Mouse (Mus musculus) hindlimb bud, embryonic 11.5 days (tissue): ENCODE data around the gene Smg7.
"Not testable (repeated sequence)": the region's sequence is repeated elsewhere in the genome, so short reads cannot be mapped to it uniquely, and the experiment has no call there.

ENCODE experiments used
- DNase-seq: peaks from one replicate; pipeline ENCODE4 v3.0.0-alpha.2; 2012; ENCODE audit warnings: low read depth, low spot score; ENCODE audit errors: extremely low spot score

Smg7 gene

DNA sequence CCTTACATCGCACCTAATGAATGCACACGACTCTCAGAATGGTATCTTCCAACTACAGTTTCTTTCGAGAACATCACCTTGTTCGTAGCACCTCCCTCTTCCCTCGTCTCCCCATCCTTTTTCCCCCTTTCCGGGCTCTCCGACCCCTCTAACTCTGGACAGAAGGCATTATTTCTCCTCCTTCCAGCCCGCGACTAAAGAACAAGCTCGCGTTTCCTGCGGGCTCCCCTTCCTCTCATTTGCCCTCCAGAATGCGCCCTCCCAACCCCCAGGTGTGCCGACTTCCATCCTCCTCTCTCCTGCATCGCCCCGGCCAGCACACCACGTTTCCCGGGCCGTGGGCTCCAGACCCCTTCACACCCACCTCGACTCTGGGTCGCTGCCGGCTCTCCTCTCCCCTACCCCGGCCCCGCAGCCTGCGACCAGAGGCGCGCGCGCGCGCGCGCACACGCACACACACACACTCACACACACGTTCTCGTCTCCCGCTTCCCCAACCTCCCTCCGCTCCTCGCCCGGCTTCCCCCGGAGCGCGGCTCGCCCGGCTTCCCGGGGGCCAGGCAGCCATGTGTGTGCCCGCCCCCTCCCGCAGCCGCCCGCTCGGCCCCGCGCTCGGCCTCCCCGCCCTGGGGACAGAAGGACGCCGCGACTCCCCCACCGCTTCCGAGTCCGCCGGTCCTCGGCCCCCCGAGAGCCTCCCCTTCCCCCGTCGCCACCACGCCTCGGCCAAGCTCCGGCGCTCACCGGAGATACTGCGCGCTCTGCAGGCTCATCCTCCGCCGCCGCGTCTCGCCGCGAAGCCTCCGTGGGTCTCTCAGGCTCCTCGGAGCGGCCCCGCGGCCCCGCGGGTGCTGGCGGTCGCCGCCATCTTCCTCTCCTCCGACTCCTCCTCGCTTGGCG is at the start of gene Smg7:
Gene Smg7, minus strand, starts transcription at position 882 of the 900 bp plus-strand sequence.
- DNase-seq, result no peak

DNA sequence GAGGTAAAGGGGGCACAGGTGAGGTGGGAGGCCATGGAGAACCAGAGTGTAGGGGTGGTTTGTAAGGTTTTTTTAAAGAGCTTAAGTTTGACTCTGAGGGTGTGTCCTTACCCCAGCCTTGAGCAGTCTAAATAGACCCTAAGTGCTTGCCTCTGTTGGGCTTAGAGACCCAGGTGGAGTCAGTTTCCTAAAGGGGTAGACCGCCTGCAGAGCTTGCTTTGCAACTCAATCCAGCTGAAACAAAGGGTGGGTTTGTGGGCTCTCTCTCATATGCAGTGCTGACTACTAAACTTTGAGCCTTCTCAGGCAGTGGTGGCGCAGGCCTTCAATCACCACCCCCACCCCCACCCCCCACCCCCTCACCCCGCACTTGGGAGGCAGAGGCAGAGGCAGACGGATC is 40.5 kb upstream of the Smg7 start:
- no peak for DNase-seq

DNA sequence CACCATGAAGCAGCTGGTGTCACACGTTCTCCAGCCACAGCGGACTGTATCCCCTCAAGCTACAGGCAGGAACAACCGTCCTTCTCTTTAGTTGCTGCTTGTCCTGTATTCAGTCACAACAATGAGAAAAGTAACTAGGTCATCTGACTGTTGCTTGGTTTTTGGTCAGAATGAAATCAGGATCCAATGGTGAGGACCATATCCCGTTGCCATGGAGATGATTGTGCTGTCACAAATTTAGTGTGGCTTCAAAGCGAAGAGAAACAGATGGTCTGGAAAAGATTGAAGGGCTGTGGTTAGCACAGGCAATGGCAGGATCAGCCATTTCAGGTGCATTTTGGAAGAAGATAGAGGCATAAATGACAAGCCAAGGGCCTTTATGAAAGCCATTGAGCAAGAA is 33.9 kb upstream of the Smg7 start:
- DNase-seq, result no peak

DNA sequence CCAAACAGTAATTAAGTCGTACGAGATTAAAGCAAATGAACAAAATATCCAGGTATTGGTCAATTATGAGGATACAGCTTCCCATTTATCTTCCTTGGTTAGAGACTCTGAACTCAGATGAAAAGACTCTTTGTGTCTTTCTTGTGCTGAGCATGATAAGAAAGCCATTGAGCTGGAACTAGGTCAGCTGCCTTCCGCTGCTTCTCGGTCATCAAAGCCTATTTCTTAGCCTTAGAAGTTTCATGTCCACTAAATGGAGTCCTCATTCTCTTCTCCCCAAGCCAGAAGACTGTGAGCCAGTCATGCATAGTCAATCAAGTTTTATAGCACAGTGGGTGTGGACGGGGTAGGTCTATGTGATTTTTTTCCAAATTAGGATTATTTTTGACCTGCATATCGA is 33.0 kb upstream of the Smg7 start:
- no peak for DNase-seq

DNA sequence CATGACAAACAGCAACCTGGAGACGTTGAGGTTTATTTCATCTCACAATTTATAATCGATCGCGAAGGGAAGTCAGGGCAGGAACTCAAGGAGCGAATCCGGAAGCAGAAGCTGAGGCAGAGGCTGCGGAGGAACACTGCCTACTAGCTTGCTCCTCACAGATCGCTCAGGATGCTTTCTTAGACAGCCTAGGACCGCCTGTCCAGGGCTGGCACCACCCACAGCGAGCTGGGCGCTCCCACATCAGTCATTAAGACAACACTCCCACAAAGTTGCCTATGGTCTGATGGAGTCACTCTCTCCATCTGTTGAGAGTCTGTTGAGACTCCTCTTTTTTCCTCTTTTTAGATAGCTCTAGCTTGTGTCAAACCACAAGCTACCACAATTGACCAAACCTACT is 31.5 kb upstream of the Smg7 start:
- no peak for DNase-seq

DNA sequence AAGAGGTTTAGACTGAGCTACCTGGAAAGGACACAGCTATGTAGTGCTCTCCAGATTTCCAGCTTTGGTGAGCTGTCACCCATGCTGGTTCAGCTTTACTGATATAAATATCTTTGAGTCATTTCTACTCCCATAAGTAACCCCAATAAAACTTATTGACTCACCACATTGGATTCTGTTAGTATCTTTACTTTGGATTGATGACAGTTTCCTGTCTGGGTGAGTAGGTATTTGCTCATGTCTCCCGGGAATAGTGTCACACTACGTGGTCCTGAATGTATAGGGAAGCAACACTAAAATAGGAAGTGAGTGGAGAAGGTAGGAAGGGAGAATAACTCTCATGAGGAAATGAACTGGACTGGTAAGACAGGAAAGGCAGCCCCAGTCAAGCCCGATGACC is 19.3 kb upstream of the Smg7 start:
- no peak for DNase-seq

DNA sequence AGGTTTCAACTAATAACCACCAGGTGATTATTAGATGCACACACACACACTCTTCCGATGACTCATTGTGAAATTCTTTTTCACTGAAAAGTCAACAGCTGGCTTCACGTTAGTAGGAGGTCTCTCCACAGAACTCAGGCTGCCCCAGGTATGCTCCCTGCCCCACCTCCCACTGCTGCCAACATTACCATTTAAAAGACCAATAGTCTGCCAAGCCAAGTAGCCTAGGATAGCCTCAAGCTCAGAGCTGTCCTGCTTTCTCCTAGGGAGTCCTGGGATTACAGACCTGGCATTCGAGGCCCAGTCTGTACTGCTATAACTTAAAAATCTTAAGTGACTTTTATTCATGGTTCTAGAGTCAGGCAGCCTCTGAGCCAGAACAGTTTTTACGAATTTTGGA is 15.2 kb upstream of the Smg7 start:
- no peak for DNase-seq

DNA sequence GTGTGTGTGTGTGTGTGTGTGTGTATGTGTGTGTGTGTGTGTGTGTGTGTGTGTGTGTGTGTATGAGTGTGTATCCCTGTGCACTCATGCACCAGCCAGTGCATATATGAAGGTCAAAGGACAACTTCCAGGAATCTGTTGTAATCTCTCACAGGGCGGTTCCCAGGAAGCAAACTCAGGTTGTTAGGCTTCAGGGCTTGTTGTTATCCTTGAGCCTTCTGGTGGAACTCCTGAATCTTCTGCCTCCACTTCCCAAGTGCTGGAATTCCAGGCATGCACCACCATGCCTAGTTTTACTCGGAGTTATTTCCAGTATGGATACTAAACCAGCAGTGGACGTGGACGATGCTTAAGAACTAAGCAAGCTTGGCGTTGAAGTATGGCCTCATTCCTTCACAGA is 14.5 kb upstream of the Smg7 start:
- no peak for DNase-seq

DNA sequence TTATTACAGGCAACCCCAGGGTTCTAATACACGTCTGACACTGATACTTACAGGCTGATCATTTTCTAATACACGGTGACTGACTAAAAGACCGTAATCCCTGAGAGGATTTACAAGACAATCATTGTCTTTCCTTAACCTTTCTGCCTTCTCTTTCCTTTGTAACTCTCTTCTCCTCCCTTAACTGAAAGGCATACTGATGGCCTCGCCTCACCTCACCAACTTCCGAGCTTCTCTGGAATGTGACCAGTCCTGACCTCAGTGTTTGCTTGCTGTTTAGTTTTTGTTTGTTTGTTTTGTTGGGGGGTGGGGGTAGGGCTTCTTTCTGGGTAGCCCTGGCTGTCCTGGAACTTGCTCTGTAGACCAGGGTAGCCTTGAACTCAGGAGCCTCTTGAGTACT is 13.3 kb upstream of the Smg7 start:
- DNase-seq, result no peak

DNA sequence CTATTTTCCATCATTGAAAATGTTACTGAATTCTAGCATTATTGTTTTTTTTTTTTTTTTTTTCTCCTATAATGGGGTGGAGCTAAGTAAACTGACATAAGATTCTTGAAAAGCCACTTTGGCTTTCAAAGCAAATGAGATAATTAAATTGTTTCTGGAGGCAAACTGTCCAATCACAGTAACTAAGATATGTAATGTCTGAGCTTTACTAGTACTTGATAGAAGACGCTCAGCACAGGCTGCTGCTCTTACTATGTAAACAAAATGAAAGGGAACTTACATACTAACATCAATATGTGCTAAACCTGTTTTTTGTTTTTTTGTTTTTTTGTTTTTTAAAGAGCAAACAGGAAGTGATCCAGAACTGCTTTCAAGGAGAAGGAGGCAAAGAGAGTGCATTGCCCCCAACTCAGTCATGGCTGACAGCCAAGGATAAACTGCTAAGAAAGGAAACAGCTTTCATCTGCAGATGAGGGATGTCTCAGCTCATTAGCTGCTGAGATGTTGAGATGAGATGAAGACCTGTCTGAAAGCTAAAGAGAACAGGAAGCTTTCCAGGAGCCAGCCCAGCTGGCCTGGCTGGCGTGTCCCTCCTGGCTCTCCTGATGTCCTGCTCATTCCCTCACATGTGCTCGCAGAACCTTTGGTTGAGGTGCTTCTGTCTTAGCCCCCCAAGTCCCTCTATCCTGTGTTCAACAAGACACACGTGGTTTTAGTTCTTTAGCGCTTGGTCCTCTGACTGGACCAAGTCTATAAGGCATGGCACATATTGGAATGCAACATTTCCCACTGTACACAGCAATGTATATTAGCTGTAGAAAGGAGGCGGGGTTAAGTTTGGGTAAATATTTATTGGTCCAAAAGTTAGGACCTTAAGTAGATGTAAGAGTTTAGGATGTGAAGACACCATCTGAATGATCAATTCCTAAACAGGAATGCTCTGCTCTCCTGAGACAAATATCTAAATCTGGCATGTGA is 11.3 kb upstream of the Smg7 start:
- DNase-seq, result no peak

DNA sequence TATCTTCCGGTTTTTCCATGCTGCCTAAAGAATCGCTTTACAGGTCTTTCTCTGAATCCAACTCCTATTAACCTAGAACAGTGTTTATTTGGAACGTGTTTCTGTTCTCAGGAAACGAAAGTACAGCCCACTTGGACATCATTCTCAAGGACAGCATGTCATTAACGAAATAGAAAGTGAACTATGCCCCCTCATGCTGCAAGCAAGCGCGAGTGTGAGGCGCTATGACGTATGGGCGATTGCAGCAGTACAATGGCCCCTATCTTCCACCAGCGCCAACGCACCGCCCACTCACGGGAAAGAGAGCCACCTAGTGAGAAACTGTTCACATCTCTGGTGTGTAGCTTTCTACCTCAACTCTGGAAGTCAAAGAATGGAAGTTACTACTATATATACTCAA is 2.0 kb upstream of the Smg7 start:
- DNase-seq, result peak; percentile 54

DNA sequence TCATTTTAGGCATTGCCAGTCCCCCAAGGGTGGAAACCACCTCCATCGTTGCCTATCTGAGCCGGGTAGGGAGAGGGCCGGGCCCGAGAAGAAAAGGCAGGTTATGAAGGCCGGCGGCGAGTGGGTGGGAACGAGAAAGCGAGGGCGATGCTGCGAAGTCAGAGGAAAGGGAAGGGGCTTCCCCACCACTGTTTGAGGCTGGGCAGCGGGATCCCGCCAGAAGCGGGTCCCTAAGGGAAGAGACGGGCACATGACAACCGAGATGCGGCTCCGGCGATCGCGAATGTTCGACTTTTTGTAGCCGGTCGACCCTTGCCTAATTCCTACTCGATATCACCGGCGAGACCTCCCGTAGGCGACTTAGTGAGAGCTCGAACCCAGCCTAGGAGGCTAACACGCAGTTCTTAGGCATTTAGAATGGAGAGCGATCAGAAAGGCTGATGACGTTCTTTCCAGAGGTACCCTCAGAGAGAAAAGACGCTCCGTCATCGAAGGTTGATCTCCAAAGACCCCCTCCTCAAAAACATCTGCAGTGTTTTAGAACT is 1.2 kb upstream of the Smg7 start:
- DNase-seq, result no peak

DNA sequence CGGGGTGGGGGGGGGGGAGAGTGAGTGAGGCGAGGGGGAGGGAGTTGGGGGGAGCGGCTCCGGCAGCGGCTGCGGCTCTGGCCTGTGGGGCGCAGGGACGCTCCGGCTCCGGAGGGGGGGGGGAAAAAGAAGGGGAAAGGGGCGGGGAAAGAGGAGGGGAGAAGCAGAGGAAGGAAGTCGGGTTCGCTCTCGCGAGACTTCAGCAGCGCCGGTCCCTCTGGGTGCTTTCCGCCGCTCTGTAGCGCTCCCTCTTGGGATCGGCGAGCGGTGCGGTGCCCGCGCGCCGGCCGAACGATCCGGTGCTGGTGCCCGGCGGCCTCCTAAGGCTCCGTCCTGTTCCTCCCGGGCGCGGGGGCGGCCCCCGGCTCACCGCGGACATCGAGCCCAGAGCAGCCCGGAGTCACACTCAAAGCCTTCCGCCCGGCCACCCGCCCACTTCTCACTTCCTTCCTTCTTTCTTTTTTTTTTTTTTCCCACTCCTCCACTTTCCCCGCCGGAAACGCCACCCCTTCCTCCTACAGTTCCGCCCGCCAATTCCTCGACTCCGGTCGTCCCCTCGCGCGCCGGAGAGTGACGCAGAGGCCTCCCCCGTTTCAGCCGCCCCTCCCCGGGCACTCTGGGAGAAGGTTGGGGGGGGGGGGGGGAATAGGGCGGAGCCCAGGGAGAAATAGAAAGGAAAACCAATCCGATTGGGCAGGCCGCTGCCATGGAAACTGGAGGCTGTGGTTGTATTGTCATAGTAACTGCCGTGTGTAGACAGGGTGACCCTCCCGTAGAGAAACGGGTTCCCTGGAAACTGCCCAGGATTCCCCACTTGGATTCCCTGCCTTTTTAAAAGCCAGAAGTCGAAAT is 445 bp upstream of the Smg7 start:
- DNase-seq, result peak; percentile 80

DNA sequence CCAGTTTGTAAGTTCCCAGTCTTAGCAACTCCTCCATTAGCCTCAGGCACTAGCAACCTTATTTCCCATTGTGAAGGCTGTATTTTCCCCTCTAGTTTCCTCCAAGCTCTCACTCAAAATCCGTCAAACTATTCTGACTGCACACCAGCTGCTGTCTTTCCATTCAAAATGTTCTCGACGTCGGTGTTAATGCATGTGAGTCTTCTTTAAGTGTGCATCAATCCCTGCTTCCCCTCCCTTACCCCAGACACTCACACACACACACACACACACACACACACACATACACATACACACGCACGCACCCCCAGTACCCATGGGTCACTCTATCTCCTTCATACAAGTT is 1.1 kb downstream of the Smg7 start:
- DNase-seq, result no peak

DNA sequence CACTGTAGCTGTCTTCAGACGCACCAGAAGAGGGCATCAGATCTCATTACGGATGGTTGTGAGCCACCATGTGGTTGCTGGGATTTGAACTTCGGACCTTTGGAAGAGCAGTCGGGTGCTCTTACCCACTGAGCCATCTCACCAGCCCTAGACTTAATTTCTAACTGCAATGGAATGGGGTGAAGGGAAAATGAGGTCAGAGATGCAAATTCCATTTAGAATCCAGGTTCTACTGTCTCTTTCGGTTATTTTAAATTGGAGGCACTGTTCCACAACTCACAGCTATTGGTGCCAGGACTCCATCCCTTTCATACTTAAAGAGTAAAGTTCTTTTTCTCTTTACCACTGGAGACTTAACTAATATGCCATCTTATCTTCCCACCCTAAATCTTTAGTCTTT is 14.4 kb downstream of the Smg7 start:
- DNase-seq, result not testable (repeated sequence)

DNA sequence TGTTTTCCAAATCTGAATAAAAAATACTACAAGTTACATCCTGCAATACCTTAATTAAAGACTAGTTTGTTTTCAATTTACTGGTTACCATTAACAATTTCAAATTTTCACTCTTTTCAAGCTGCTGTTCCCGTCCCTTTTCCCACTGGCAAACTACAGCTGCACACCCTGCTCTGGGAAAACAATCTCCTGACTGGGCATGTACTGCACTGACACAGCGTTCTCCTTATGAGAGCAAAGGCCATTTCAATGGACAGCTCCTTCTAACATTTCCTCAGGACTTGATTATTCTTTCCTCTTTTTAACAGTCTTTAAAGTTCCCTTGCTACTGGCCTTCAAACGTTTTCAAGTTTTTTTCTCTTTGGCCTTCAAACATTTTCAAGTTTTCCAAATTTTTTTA is 31.4 kb downstream of the Smg7 start:
- no peak for DNase-seq

DNA sequence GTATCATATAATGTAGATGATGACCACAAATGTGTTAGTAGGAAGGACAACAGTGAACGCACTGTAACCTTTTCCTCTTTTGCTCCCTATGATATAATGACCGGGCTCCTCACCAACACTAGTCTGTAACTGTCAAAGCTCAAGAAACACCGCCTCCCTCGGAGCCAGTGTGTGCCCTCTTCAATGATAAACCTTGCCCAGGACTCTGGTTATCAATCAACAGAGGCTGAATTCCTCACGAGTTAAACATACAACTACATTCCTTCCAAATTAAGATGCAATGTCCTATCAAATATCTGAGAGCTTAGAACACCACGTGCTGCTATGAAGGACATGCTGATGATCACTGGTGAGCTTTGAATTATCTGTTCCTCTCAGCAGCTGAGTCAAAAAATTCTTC is 32.5 kb downstream of the Smg7 start:
- DNase-seq, result no peak

DNA sequence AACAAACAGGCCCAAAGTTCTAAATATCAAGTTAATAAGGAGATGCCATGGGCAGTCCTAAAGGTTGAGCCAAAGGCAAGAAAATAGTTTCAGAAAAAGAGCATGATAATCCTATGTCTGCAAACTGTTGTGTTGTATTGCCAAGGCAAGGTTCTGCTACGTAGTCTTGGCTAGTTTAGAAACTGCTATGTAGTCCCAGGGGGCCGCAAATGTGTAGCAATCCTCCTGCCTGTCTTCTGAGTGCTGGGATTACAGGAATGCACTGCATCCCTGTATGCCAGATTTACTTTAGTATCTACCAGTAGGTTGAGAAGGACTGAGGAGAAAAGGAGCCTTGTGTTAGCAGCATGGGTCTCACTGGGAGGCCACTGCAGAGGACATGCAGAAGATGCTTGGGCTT is 55.6 kb downstream of the Smg7 start:
- DNase-seq, result no peak

DNA sequence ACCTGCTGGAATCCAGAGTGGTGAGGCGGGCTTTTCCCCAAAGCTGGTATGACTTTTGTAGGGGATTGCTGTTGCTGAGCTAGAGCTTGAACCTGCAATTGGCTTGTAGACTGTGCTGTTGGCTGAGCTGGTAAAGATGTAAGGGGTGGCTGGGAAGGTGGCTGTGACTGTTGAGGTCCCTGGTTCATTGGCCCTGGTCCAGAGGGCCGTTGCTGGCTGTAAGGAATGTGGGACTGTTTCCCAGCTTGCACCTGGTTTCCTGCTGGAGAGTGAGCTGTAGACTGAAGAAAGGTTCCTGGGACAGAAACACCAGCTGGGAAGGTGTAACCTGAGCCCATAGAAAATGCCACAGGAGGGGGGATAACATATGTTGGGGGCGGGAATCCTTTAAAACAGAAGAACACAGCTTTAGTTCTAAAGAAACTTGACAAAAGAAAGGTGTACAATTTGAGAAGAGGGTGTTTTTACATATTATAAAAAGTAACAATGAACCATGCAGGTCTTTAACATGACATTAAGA is 57.2 kb downstream of the Smg7 start:
- DNase-seq, result no peak

DNA sequence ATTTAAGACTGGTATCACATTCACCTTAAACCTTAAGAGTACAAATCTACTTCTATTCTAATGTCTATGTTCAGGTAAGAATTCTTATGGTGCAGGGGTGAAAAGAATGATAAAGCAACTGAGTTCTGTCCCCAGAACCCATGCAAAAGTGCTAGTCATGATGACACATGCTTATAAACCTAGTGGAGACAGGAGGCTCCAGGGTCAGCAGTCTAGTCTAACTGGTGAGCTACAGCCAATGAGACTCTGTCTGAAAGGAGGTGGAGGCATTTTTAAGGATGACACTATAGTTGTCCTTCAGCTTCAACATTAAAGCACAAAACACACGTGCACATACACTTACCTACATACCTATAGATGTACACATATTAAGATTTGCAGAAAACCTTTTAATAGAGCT is 57.8 kb downstream of the Smg7 start:
- DNase-seq, result no peak

DNA sequence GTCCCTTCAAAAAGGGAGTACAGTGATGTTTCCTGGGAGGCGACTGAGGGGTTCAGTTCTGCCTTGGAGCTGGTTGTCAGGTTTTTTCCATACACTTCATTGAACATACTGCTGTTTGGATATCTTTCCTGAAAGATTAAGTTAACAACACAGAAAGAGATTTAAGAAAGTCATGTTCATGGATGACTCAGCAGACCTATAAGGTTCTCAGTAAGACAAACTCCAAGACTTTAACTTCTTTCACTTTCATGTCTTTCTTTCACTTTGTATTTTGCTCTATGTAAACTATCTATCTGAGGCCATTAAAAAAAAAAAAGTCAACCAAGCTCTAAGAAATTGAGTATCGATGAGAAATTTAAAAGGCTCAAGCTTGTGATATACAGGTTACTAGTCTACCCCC is 61.4 kb downstream of the Smg7 start:
- DNase-seq, result no peak
